Mouse (Mus musculus): ENCODE data around the gene Epn2. TPM values are rescaled to one million over a fixed set of nuclear protein-coding genes. Genes with fewer than 3 reads are reported as not detected.

Gene Epn2
- 46.0 and 48.3 TPM in 2 replicates for polyA plus RNA-seq (2012; rRNA removed)

DNA sequence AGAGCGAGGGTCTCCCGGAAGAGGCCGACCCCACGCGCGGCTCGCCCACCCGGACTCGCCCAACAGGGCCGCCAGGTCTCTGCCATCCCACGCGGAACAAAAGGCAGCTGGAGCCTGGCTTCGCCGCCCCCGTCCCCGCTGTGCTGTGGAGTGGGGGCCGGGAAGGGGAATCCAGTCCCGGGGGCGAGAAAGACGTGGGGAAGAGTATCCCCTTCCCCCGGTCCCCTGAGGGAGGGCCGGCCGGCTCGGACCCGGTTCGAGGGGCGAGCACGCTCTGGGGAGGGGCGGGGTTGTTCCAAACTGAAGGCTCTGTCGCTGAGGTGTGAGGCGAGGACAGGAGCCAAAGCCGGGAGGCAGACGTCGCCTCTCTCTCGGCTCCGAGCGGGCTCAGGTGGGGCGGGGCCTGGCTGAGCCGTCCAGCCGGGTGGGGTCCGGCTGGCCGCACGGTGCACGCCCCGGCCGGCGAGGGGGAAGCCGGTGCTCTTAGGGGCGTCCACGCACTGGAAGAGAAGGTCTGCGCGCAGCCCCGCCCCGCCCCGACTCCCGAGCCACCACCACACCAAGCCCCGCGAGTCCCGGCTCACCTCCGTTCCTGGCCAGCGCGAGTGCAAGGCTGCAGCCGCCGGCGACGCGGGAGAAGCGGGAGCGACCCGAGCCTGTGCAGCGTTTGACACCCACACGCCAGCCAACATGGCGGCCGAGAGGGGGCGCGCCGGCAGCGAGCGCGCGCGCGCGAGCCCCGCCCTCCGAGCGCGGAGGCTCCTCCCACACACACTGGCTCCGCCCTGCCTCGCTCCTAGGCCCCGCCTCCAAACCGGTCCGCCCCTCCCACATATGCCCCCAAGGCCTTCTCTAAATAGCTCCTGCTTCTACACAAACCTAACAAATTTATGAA, at the start of gene Epn2:
Gene Epn2, minus strand, starts transcription at position 705 of the 895 bp plus-strand sequence.
- DNase-seq (ENCODE audit: low spot score), result peak; percentile 70

DNA sequence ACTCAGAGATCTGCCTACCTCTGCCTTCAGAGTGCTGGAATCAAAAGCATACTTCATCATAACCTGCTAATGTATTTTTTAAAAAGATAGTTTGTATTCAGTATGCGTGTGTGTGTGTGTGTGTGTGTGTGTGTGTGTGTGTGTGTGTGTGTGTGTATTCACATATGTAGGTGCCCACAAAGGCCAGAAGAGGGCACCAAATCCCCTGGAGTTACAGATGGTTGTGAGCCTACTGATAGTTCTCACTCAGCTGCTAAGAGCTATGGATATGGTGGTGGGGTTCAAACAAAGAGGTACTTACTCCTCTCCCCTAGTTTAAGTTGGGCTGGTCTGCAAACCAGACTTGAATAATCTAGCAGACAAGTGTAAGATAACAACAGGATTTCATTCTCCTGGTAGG, 47.0 kb upstream of the Epn2 start:
- no peak for DNase-seq (ENCODE audit: low spot score)

DNA sequence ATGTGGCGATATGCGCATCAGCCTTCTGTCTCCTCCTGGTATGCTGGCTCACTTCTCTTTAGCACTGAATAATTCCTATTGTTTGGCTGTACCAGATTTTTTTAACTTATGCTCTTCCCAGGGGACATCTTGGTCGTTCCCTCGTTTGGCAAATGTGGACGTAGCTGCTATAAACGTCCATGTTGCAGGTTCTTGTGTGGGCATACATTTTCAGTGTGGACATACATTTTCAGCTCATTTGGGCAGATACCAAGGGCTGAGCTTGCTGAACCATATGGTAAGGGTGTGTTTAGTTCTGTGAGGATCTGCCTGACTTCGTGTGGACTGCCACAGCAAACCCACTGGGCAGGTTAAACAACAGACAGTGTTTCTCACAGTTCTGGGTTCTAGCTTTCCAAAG, 45.6 kb upstream of the Epn2 start:
- DNase-seq (ENCODE audit: low spot score), result no peak

DNA sequence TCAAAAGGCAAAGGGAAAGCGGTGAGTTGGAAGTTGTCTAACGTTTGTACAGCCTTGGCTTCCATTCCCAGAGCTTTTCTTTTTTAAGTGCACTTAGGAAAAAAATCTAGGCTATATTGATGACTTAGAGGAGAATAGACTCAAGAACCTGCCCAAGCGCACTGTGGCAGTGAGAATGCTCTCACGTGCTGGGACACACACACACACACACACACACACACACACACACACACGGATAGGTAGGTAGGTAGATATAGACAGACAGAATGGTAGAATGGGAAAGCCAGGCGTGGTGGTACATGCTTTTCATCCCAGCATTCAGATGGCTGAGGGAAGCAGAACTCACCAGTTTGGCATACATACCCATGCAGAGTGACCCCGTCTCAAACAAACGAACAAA, 41.3 kb upstream of the Epn2 start:
- no peak for DNase-seq (ENCODE audit: low spot score)

DNA sequence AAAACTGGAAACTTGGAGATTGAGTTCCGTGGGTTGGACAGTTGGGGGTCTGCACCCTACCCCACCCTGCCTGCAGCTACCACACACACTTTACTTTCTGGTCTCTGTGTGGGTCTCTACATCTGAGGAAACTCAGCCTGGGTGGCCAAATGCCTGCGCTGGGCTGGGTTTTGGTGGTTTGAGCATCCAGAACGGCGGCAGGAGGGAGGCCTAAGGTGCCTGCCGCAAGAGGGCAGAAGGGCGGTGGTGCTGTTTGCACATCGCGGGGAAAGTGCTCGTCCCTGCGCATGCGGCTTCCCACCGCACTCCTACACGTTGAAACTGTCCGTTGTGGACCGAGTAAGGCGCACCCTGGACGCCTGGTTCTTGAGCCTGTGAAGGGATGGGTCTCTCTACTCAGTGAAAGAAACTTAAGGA, 40.8 kb upstream of the Epn2 start:
- DNase-seq (ENCODE audit: low spot score), result peak; percentile 72

DNA sequence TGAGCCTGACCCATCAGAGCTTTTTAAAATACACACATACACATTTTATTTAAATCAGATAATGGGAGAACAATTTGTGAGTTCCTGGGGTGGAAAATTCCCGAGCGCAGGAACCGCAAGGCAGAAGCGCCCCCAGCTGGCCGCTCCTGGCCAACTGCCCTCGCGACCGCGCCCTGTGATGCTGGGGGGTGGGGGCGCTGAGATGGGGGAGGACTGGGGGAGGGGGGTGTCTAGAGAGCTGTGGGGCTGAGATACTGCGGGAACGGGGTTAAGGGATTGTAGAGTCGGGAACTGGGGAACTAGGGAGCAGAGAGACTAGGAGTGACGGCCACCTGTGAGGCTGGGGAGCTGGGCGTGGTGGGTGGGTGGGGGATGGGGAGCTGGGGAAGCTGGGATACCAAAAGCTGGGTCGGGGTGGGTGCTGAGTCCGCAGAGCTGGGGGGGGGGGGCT, 40.3 kb upstream of the Epn2 start:
- DNase-seq (ENCODE audit: low spot score), result peak; percentile 49

DNA sequence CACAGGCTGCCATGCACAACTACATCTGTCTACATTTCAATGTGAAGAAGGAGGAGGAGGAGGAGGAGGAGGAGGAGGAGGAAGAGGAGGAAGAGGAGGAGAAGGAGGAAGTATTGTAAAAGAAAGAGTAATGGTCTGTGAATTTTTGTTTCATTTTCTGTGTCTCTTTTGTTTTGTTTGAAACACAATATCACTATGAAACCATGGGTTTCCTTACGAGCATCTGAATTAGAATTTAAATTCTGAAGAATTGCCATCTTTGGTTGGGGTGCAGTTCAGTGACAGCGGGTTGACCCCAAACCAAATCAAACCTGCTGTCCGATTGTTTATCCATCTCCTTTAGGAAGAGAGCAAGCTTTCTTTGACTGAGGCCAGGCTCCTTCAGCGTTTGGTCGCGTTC, 39.9 kb upstream of the Epn2 start:
- no peak for DNase-seq (ENCODE audit: low spot score)

DNA sequence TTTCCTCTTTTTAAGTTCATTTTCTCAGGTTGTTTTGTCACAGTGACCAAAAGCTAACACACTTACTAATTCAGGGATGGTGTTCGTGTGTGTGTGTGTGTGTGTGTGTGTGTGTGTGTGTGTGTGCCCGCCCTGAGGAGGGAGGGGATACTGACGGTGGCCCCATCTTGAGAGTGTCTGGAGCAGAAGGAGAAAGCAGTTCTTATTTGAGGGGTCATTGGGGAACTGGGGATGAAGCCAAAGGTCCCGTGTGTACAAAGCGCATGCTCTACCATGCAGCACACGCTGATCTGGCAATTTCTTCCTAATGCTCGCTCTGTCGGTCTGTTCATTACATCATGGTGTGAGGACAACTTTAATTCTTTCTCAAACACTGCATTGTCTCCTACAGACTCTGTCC, 39.1 kb upstream of the Epn2 start:
- DNase-seq (ENCODE audit: low spot score), result no peak

DNA sequence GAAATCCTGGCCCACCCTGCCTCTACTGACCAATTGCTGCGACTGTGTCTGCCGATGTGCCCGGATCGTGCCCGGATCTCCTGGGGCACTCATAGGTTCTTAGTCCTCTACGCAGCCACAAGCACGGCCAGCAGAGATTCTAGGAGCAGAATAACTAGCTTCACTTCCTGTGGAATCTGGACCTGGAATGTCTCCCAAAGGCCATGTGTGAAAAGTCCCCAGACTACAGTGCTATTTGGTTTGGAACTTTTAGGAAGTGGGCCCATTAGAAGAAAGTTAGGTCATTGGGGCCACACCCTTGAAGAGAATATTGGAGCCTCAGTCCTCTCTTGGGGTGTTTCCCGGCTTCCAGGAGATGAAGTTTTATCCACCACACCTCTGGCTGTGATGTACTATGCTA, 38.6 kb upstream of the Epn2 start:
- no peak for DNase-seq (ENCODE audit: low spot score)

DNA sequence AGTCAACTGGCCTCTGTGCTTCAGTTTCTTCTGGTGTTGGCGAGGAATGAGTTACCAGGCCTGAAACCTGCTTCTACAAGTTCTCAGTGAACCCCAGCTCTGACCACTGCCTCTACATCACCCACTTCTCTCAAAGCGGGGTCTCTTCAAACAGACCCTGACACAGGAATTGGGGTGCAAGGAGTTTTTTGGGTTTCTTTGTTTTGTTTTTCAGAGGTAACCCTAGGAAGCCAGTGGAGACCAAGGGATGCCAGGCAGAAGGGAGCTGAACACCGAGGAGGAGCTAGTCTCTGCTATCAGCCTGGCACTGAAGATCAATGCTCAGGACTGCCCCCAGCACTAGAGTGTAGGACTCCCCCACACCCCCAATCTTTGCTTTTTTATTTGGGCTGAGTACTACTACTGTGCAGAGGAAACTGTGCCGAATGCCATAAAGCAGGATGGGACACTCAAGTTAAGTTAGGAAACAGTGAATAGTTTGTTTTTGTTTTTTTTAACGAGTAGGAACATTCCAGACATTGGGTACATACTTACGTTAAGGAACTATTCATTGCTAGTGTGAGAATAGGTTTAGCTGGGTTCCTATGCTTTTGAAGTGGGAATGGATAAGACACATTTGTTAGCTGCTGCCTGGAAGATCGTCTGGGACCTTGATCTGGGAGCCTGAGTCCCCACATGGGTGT, 37.9 kb upstream of the Epn2 start:
- DNase-seq (ENCODE audit: low spot score), result no peak

DNA sequence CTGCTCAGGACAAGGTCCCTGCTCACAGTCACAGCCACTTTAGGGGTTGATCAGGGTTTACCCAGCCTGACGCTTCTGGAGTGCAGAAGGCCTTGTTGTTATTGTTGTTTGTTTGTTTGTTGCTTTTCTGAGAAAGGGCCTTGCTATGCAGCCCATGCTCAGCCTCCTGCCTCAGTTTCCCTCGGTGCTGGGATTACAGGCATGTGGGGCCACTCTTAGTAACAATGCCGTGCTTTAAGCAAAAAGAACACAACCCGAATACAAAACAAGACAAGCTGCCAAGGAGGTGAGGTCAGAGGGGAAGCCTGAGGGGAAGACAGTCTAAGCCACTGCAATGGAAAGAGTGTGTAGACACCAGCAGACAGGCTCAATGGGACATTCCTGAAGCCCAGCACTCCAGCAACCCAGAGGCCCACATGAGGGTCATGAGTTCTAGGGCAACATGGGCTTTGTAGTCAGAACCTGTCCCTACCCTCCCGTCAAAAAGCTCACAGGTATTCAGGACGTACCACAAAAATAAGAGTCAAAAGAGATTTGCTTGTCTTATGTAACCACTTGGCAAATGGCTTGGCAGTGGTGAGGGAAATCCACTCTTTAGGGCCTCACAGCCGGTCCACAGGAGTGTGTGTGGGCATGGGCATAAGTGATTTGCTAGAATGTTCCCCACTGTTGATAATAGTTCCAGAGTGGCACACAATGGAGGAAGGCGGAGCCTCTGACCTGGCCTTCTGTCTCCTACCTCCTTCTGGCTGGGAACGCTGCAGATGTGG, 37.2 kb upstream of the Epn2 start:
- no peak for DNase-seq (ENCODE audit: low spot score)

DNA sequence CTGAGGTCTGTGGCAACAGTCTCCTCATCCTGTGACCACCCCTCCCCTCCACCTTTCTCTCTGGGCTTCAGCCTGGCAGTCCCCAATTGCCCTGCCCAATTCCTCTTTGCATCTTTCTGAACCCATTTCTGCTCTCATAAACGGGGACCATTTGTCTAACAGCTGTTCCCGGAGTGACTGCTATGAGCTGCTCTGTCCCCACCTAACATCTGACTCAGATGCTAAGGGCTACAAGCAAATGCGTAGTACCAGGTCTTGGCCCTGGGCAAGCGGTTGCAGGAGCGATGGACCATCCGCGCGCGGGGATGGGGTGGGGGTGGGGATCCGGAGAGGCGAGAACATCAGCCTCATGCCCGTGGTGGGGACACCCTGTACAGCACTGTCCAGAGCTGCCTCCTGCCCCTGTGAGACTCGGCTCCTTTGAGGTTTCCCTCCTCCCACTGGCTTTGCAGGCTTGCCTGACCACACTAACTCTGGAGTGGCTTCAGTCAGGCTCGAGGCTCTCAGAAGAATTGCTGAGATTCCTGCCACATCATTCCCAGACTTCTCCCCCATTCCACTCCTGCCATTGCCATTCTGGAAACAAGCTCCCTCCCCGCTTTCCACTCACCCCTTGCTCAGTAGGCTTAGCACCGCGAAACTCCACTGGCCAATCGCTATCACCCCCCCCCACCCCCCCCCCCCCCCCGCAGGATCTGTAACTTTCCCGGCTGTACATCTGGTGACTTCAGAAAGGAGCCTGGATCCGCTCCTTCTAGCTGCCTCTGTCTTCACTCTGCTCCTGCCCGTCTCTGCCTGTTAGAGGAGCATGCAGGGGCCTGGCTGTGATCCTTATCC, 36.4 kb upstream of the Epn2 start:
- no peak for DNase-seq (ENCODE audit: low spot score)

DNA sequence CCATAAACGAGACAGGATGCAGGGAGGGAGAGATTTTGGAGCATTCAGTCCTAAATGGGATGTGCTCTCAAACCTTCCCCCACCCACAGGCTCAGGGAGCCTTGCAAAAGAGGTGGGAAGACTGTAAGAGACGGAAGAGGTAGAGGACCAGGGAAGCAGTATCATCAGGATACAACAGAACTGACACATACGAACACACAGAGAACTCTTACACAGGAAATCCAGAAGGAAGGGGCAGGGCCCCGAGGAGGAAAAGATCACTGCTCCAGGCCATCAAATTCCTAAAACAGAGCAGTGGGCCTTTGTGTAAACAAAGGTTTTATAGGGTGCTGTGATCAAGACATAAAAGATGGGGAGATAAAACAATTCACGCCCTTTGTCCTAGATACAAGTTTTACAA, 34.9 kb upstream of the Epn2 start:
- DNase-seq (ENCODE audit: low spot score), result no peak

DNA sequence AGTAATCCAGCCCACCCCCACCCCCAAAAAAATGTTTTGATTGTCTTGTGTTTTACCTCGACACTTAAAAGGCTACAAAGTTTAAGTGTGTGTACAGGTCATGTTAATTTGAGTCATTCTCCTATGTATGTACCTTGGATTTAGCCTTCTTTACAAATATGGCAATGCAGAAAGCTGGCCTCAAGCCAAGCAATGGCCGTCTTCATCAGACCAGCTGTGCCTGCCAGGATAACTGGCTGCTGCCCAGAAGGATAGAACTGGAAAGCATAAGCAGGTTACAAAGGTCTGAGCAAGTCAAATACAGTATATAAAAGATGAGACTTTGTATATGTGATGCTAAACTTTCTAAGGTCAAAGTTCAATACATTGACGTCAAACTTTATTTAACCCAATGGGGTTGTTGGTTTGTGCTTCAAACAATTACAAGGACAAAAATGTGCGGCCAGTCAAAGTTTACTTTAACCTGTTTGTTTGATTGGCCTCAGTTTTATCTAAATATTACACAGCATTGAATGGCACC, 32.7 kb upstream of the Epn2 start:
- no peak for DNase-seq (ENCODE audit: low spot score)

DNA sequence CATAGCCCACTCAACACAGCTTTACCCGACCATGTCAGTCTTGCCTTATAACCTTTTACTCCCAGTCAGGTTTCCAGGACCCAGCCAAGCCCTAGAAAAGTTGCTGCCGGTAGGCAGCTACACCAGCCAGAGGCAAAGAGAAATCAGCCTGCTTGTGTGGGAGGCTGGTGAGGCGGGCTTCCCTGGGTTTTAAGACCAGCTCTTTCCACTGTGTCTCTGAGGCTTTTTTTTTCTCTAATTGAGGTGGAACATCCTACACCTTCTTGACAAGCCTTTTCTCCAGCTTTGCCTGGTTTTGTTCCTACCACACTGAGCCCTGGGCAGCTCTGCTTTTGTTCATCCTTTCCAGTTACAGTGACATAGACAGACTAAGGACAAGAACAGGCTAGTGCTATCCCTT, 31.7 kb upstream of the Epn2 start:
- DNase-seq (ENCODE audit: low spot score), result no peak

DNA sequence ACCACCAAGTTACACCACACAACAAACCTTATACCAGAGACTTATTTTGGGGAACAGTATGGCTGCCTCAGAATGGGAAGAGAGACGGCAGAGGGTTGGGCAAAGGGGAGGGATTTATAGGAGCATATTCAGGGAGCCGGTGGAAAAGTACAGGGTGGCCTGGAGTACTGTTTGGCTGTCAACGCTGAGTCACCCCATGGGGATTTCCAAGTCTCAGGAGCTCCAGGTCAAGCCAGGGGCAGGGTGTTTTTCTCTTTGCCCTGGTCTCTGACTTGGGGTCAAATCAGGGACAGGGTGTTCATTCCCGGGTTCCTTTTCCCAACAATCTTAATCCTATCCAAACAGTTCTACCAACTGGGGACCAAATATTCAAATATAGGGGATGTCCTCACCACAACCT, 28.6 kb upstream of the Epn2 start:
- DNase-seq (ENCODE audit: low spot score), result no peak

DNA sequence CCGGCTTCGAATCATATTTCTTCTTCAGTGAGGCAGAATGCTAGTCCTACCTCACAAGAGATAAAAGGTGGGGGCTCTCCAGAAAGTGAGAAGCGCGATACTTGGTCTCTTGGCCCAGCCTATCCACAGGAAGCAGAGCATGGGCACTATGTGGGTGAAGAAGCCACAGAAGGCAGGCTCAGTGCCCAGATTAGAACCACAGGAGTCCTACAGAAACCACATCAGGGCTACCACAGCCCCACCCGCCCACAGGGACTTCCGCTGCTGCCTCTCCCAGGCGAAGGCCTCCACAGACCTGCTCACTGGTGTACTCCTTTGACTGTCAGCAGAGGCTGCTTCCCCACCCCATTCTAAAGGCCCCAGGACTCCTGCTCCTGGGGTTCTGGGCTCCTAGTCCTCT, 23.2 kb upstream of the Epn2 start:
- DNase-seq (ENCODE audit: low spot score), result no peak

DNA sequence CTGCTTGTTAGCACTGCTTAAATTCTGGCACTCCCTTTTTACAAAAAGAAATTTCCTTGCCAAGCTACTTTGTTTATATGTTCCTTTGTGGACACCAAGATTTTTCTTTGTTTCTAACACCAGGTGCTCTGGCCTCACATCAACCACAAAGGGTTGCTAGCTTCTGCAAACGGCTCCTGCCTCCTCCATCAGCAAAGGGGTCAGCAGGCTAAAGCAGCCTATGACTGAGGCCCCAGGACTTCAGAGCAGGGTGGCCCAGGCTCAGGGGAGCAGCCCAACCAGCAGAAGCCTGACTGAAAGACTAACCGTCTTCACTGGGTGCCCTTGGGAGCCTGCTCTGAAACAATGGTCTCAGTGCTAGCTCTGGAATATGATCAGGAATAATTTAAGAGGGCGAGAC, 22.0 kb upstream of the Epn2 start:
- no peak for DNase-seq (ENCODE audit: low spot score)

DNA sequence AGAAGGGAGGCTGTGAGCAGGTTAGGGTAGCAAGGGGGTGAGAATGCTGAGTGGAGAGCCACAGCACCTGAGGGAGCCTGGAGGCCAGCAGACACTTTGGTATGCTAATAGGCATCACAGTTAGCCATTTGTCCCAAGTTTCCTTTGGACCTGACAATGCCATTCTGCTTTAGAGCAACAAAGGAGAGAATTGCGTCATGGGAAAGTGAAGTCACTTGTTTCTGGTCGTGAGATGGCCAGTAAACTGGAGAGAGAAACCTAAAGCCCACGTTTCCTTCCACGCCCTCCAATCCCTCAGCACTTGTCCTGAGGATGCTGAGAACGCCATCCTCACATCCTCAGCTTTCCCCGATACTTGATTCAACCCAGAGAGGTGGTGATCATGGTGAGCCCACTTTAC, 18.9 kb upstream of the Epn2 start:
- DNase-seq (ENCODE audit: low spot score), result no peak

DNA sequence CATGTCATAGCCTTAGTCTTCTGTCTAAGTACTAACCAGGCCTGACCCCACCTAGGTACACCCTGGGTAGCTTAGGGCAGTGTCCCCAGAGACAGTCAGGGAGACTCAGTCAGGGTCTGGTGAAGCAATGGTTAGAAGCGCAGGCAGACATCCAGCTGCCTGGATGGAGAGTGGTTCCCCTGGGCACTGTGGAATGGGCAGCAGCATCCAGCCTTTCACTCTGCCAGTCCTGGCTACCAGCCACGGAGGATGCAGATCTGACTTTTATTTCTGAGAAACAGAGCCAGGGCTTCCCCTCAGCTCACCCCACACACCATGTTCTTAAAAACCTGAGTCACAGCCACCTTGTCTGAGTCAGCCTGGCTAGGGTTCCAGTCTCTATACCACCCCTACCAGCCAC, 18.0 kb upstream of the Epn2 start:
- DNase-seq (ENCODE audit: low spot score), result no peak

DNA sequence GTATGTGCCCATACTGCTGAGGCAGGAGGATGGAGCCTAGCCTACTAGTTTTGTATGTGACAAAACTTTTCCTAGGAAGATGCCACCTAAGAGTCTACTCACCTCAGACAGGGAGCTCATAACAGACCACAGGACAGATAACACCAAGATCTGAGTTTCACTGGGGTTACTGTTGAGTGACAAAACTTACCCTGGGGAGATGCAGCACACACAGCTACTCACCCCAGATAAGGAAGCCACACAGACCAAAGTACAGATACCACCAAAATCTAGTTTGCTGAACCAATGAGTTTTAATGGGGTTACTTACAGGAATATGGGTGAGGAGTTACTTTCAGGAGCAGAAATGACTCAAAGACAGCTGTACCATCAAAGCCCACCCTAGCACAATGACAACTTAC, 13.6 kb upstream of the Epn2 start:
- DNase-seq (ENCODE audit: low spot score), result no peak
